Mouse (Mus musculus) left cerebral cortex, adult 9 months (tissue): ENCODE results near the gene Rnf220.

Experiments used
- DNase-seq, 2 experiments: peaks; one replicate each; pipeline ENCODE4 v3.0.0; 2022; ENCODE audit warnings: low spot score in 2 of 2

The Rnf220 gene

DNA sequence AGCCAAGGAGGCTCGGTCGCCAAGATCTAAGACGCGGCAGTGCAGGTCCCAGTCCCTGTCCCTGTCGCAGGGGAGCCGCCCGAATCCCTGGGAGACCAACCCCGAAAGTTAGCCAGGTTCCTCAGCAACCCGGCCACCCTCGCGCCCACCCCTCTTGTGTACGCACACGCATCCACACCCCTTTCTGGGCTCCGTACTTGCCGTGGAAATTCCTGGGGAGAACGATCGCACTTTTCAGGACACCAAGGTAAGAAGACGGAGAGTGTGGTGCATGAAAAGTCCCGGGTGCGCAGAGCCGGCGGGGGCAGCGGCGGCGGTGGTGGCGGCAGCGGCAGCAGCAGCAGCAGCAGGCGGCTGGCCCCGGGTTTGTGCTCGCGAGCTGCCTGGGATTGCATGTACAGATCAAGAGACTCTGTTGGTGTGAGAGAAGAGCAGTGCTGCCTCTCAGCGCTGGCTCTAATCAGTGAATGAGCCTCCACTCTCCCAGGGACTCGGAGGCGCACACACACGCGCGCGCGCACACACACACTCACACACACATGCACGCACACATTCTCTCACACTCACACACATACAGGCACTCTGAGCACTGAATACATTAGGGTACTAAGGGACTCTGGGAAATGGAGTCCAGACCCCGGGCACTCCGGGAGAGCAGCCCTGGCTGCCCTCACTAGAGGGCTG lies at the start of gene Rnf220:
Gene Rnf220 (minus strand): TSS at position 571 of the 684 bp plus-strand sequence.
- DNase-seq = peak; percentile 44 to 67

DNA sequence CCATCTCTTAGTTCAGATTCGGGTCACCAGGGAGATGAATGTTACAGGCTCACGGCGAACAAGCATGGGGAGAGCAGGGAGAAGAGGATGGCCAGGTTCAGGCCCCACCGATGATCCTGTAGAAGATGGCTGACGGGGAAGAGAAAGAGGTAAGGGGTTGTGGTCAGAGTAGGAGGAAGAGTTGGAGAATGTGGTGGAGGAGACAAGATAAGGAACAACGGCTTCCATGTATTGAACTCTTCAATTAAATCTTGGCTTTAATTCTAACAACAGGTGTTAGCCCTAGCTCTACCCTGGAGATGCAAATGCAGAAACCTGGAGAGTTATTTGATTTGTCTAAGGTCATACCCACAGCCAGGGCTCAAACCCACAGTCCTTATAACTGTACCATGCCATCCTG lies 49.8 kb upstream of the Rnf220 start:
- DNase-seq = no peak

DNA sequence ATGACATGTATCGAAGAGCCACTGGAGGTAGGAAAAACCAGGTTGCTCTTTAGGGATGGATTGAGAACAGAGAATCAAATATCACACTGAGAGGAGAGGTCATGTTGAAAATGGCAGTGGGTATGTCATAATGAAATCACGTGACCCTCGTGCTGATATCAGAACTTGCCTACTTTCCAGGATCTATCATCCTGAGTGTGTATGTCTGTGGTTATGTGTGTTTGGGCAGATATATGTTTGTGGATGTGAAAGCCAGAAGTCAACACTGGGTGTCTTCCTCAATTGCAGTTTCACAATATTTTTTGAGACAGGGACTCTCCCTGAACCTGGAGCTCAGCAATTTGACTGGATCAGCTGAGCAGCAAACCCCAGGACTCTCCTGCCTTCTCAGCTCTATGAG lies 48.6 kb upstream of the Rnf220 start:
- DNase-seq = no peak

DNA sequence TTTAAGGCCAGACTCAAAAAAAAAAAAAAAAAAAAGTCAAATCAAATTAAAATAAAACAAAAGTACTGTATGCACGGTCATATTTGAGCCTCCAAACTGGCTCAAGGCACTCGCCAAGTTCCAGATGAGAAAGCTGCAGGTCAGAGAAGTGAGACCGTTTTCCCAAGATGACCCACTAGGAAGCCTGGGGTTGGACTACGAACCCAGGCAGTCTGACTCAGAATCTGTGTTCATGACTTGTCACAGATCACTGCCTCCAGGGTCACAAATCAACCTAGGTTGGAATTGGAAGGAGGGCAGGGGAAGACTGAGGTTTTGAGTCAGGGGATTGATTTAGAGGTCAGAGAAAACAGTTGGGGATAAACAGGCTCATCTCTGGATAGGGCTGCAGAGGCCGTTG lies 43.7 kb upstream of the Rnf220 start:
- DNase-seq = no peak

DNA sequence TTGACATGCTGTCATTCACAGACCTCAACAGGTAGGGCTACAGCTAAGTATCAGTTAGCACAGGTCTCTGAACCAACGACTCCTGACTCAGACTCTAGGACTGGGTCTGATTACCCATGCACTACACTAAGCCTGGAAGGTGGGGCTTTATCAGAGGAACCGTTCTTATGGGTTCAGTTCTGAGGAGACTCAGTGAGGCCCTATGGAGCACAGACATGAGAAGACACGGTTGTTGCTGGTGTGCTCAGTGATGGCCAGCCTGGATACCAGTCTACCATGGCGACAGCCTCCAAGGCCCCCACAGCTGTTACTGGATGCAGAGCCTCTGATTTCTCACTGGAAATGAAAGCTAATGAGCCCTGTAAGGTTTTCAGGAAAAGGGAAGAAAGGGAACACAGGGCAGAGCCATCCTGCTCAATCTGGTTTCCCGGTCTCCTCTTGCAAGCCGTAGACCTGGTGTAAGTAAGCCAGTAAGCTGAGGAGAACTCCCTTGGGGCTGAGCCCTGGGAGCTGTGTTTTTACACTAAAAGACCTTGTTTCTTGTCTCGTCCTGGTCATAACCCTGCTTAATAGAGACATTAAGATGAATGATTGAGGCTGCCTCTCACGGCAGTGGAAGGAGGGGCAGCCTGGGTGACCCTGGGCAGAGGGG lies 42.6 kb upstream of the Rnf220 start:
- no peak for DNase-seq

DNA sequence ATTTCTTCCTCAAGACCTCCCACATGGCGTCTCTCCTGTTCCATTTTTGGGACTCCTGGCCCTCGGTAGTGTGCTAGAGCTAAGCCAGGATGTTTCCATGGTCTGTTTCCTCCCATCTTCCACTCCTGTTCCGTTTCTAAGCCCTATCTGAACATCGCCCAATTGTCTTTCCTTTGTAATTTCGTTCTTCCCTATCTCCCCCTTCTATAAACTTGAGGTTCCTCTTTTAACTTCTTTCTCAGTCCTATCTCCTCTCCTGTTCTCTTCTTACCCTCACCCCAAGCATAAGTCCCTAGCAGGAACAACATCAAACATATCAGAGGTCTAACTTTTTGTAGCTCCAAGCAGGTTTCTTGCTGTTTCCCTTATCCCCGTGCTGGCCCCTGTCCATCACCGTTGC lies 40.1 kb upstream of the Rnf220 start:
- DNase-seq = no peak

DNA sequence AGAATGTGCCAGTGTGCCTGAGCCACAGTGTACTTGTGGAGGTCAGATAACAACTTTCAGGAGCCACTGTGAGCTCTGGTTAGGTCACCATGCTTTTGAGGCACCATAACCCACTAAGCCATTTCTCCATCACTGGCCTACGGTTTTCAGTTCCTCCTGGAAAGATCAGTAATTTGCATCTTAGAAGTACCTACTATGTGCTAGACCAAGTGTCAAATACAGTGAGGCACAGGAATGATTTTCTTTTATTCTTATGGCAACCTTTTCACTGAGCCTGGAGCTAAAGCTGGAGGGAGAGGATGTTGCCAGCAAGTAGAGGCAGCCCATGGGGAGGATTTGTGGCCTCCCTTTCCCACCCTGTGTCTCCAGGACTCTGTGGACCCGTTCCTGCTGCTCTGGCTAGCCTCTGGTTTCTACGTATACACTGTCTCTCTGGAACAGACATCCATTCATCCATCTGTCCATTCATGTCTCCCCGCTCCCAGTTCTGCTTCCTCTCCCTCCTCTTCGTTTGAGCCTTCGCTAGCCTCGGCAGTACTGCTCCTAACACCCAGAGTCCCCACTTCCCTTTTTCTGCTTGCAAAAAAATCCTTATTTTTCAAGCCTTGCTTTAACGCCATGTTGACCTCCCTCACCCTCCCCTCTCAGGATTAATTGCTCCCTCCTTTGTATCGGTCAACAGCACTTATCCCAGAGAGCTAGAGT lies 38.8 kb upstream of the Rnf220 start:
- DNase-seq = no peak

DNA sequence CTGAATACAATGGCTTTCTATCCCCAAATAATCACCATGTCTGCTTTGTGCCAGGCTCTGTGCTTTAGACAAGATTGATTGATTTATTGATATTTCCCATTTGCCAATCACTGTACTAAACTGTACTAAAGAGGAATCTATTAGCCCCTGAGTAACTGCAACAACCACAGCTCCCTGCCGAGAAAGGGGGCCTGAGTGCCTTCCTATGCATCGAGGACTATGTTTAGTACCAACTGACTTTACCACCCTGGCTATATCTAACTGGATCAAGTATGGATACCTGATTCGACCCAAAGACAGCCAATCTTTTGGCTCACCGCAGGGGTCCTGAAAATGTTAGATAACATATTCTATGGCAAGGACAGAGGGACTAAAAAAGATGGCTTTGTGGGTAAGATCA lies 33.0 kb upstream of the Rnf220 start:
- no peak for DNase-seq

DNA sequence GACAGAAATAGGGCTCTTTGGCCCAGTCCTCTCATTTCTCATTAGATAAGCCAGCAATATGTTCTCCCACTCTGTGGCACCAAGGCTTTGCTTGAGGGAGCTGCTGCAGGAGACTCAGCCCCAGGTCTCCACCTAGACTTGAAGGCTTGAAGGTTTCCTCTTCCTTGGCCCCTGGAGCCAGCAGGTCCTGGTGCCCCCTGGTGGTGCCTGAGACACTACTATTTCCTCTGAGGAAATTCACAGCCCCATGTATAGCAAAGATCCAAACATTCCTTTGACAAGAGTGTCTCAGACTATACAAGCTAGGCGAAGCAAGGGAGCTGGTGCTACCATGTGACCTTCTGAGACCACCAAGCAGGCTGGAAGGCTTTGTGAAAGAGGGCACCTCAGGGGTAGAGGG lies 31.1 kb upstream of the Rnf220 start:
- peak in 1 of 2 experiments; percentile 36 for DNase-seq

DNA sequence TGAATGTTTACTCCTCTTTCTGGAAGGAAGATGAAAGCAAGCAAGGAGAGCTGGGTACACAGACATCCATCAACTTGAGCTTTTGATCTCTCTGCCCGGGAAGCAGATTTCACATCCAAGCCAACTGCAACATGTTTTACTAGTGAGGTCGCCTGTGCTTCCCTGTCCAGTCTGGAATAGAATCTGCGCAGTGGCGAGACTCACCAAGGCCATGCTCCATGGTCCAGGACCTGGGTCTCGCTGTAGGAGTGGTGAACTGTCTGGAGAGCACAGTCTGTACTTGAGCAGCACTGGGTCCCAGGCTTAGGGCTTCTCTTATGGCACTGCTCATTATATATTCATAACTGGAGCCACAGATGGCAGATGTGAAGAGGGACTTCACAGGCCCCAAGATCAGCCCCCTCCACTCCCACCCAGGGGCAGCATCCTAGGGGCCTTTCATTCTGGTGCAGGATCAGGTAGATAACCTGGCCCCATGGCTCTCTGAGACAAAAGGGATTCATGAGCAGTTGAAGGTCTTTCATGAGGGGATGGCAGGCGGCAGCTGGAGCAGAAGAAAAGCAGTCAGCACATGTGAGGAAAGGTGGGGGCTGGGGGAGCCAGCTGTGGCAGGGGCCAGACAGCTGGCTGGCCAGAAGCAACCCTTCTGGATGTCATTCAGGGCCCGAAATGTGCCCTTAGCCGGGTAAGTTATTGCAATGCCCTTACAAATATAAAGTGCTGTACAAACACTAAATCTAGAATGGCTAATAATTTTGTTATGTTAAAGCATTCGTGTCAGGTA lies 30.5 kb upstream of the Rnf220 start:
- DNase-seq = no peak

DNA sequence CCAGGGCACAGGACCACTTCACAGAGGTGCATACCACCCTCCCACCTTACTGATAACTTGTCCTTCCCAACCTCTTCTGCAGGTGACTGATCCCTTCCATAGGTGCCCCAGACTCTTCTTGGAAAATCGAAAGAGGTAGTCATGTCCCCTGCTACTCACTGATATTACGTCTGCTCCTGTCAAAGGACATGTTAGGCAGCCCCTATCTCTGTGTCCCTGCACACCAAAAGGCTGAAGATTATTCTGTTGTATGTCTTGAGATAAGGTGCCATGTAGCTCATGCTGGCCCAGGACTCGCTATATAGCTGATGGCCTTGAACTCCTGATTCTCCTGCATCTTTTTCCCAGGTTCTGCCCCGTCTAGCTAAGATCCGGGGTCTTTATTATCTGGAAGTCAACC lies 29.1 kb upstream of the Rnf220 start:
- DNase-seq = no peak

DNA sequence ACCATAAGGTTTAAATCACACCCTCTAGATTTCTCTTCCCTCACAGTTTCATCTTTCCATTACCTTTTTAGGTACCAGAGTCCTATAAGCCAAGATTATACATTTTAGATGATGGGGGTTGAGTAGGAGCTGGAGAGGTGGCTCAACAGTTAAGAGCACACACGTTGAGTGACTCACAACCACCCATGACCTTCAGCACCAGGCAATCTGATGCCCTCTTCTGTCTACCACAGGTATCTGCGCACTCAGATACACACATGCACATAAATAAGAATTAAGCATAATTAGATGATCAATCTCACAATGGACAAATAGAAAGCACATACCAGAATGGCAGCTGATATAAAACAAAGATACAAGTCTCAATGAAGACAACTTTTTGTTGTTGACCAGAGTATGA lies 24.5 kb upstream of the Rnf220 start:
- DNase-seq = no peak

DNA sequence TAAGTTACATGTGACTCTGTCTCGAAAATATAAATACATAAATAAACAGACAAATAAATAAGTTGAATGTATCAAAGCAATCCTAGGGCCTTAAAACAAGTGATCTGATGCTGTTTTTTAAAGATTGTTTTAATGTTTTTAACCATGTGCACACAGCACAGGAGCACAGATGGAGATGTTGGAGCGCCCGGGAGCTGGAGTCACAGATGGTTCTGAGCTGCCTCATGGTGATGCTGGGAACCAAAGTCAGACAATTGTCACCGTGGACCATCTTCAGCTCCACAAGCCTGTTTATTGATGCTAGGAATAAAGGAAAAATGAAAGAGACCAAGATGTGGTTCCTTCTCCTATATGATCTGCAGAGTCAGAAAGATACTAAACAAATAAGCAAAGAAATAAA lies 21.4 kb upstream of the Rnf220 start:
- DNase-seq = no peak

DNA sequence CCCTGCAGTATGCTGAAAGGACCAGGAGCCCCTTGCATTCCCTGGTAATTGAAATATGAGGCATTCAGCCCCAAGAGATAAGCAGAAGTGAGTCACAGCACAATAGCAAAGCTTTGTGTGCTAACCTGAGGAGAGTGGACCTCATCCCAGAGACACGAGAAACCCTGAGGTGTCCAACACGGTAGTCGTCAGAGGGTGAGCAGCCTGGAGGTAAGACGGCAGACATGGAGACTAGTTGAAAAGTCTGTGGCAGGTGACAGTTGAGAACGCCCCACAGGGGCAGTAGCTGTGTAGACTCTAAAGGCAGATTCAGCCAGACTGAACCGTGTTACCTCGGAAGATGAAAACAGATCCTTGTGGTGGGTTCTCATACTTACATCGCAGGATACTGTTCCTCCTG lies 2.2 kb upstream of the Rnf220 start:
- DNase-seq = no peak

DNA sequence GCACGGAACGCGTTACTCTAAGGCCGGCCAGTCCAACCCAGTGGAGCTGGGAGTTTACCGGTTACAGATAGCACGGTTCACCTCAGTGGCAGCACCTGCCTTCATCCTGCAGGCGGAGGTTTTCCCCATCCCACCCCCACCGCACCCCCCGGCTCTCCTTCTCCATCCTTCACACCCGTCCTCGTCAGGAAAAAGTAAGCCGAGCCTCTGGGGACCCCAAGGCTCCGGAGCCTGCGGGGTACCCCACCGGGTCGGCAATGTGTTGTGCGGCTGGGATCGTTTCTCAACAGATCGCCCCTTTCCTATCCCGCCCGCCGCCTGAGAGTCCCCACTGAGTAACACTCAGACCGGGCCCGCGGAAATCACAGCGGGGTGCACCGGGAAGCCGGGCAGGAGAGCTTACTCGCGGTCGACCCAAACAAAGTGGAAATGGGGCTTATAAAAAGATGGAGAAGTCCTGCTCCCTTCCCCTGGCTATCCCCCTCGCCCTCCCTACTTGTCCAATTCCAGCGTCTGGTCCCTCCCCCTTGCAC lies 917 bp downstream of the Rnf220 start:
- no peak for DNase-seq

DNA sequence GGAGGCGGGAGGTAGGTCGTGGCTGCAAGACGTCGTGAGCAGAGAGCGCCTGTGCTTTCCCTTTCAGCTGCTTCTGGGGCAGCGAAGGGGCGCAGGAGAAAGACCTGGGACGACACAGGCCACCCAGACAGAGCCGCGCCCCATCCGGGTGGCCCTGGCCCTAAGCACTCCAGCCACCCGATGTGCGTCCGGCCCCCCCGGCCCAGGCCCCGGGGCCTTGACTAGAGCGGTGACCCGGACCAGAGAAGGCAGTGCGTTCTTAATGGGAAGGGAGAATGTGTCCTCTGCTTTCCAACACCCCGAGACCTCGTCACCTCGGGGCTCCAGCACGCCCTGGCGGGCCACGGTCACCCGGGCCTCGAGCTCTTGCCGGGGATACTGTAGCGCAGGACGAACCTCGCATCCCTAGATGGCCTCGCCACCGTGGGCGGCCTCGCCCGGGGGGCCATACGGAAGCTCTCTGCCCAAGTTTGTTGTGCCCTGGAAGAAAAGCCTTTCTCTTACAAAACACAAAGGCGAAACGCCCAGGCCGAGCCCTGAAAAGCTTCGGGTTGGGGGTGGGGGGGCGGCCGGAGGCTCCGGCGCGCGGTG lies 1.8 kb downstream of the Rnf220 start:
- no peak for DNase-seq

DNA sequence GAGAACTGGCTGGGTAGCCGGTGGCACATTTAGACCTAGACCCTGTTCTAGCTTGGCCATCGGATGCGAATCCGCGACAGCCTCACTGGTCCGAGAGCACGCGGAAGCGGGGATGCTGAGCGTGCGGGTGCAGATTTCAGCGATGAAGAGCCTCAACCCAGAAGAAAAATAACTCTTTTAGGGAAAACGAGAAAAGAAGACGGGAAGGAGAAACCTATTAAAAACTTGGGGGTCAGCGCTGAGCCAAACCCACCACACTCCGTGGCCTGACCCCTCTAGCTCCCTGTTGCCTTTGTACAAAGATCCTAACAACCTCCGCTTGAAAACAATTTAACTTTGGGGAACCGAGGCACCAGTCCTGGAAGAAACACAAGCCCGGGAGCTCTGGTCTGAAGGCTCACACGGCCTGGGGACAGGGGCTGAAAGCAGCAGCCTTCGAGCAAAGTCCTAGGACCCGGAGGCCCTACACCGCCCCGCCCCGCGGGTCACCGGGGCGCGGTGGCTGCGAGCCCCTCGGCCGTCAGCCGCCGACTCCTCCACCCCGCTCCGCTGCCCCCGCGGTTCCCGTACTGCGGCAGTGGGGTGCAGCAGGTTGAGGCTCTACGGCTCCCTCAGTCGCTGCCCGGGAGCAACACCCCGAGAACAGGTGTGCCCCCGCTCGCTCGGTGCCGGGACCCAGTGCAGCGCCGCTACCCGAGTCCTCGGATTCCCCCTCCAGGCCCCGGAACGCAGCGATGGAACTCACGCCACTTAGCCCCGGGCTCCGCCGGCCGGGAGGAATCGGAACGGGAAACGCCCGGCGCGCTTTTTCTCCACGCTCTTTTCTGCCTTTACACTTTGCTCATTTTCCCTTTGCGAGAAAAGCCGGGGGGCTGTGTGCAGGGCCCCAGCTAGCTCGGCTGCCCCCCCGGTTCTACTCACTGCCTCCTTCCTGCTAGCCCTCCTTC lies 2.7 kb downstream of the Rnf220 start:
- no peak for DNase-seq

DNA sequence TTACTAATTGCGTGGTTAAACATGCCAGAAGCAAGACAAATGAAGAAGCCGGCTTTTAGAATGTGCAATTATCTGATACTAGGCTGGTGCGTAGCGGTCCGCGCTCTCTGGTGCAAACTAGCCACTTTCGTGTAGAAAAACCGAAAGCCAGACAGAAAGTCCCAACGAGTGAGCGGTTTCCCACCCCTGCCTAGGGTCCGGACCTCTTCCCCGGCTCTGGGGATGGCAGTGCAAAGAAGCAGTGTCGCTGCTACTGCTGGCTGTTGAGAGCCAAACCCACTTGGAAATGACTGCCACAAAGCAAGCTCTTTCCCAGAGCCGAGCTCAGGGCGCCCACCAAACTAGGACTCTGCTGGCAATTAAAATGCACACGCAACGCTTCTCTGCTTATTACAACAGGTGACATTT lies 3.7 kb downstream of the Rnf220 start:
- no peak for DNase-seq

DNA sequence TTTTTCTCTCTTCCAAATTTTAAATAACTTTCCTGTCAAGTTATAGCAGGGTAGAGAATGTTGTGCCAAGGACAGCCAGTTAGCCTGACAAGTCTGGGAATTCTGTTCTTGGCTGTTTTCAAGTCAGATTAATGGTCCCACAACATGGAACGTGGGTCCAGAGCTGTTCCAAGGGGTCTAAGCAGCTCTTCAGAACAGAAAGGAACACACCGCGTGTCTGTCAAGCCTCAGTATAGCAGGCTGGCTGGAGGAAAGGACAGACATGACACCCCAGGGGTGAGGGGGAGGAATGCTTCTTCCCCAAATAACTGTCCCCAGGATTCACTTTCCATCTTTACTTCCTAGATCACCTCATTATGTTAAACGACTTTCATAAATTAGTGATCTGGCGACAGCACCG lies 5.0 kb downstream of the Rnf220 start:
- DNase-seq = no peak

DNA sequence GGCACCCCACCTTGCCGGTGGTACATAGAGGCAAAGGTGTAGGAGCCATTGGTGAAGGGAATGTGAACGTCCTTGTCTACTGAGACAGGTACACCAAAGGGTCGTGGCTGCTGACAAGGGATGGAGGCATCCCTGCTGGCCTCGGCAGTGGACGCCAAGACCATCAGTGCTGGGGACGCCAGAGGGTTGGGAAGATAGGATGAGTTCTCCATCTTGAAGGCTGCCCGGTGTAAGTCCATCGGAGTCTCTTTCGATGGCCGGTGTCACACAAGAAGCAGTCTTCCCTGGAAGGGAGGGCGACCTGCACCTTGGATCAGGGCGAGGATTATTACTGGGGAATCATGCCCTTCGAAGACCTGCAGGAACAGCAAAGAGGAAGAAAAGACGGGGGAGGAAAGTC lies 6.9 kb downstream of the Rnf220 start:
- no peak for DNase-seq

DNA sequence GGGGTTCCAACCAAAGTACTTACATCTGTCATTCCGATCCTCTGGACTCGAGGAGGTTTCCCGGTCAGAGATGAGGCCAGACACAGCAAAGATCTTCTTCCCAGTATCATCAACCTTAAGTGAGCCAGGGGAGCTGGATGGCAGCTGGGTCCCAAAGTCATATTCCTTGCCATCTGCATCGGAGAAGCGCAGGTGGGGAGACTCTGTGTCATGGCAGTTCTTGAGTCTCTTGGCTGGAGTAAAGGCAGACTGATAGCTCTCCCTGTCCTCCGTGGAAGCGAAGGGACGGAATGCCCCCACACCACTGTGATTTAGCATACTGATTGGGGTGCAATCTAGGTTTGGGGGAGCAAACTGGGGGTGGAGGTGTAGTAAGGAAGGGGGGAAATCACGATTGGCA lies 7.3 kb downstream of the Rnf220 start:
- no peak for DNase-seq
